Mouse (Mus musculus) liver, embryonic 13.5 days (tissue): ENCODE data around the gene Prl3d2. TPM values are rescaled to one million over a fixed set of nuclear protein-coding genes. Genes with fewer than 3 reads are reported as not detected.
"Not testable (repeated sequence)": the region's sequence is repeated elsewhere in the genome, so short reads cannot be mapped to it uniquely, and the experiment has no call there.

Experiments used
- ATAC-seq: fragments of 200-750 bp; cut with Nextera tagmentation; 2 replicates; pipeline ENCODE4 v1.8.0; 2017; ENCODE audit warnings: low read depth, mild to moderate bottlenecking, moderate number of reproducible peaks, moderate library complexity
- DNase-seq: peaks from one replicate; pipeline ENCODE4 v3.0.0; 2022
- H3K27ac ChIP-seq: fragments of 300-500 bp; sonication (generic); 2 replicates; pipeline ENCODE4 v1.5.1; 2015; ENCODE audit warnings: moderate library complexity, mild to moderate bottlenecking, inconsistent platforms
- H3K27me3 ChIP-seq: fragments of 300-500 bp; sonication (generic); 2 replicates; pipeline ENCODE4 v1.6.1; 2015; ENCODE audit warnings: mild to moderate bottlenecking, inconsistent platforms
- H3K36me3 ChIP-seq: fragments of 300-500 bp; sonication (generic); 2 replicates; pipeline ENCODE4 v1.6.1; 2015; ENCODE audit warnings: mild to moderate bottlenecking, inconsistent platforms
- H3K4me1 ChIP-seq: fragments of 300-500 bp; sonication (generic); replicated peaks from 2 replicates; pipeline ENCODE4 v1.6.1; 2015; ENCODE audit warnings: inconsistent platforms
- H3K4me2 ChIP-seq: fragments of 300-500 bp; sonication (generic); 2 replicates; pipeline ENCODE4 v1.6.1; 2015; ENCODE audit warnings: inconsistent platforms, mild to moderate bottlenecking, moderate library complexity
- H3K4me3 ChIP-seq: fragments of 300-500 bp; sonication (generic); replicated peaks from 2 replicates; pipeline ENCODE4 v1.5.1; 2015; ENCODE audit warnings: mild to moderate bottlenecking, inconsistent platforms
- H3K9ac ChIP-seq: fragments of 300-500 bp; sonication (generic); 2 replicates; pipeline ENCODE4 v1.6.1; 2015; ENCODE audit warnings: mild to moderate bottlenecking, inconsistent platforms
- H3K9me3 ChIP-seq: fragments of 300-500 bp; sonication (generic); replicated peaks from 2 replicates; pipeline ENCODE4 v1.6.1; 2016; ENCODE audit warnings: inconsistent platforms
- WGBS: fragments of 180-500 bp; shearing (Covaris S2); methylation state at CpG from one replicate; pipeline ENCODE4 v1.1.7; 2015; ENCODE audit not compliant: insufficient replicate concordance; 5-methylcytosine and 5-hydroxymethylcytosine counted together
- polyA plus RNA-seq: library from polyadenylated mRNA; unstranded; fragments of >200 nt; fragmentation: Nextera tagmentation; extraction: Ambion mirVana; gene quantifications from 2 replicates; pipeline ENCODE4 v1.2.1, GENCODE M21; 2015

Gene Prl3d2
- not detected in 2 replicates for polyA plus RNA-seq

DNA sequence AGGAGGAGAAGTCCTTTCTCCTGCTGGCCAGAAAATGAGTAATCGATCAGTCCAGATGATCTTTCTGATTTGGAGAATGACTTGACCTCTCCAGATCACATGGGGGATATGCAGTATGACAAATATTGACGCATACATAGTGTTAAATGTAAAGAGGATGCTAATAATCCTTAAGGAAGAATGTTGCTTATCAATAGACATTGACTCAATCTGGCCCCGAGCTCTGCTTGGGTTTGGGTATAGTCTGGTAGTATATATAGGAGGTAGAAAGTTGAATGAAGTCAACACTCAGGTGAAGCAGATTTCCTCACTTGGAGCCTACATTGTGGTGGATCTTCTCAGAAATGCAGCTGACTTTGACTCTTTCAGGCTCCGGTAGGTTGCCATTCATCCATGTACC lies at the start of gene Prl3d2:
TSS of gene Prl3d2 (plus strand) at position 301 of the 400 bp plus-strand sequence.
- not testable (repeated sequence) for H3K4me1 ChIP-seq, H3K4me3 ChIP-seq, H3K27me3 ChIP-seq, H3K9me3 ChIP-seq, H3K4me2 ChIP-seq, H3K27ac ChIP-seq, H3K36me3 ChIP-seq, ATAC-seq, H3K9ac ChIP-seq, DNase-seq
- 64% methylated on average over 4 of the region's 4 CpGs for WGBS

- H3K4me2 ChIP-seq, H3K27ac ChIP-seq, H3K4me1 ChIP-seq, ATAC-seq, H3K9me3 ChIP-seq, H3K27me3 ChIP-seq, H3K4me3 ChIP-seq, H3K36me3 ChIP-seq, H3K9ac ChIP-seq, DNase-seq: not testable (repeated sequence)
- 75% methylated on average over 5 of the region's 5 CpGs for WGBS
Observed at GRCm38 (mm10) chr13:27093890-27094289, 27.6 kb upstream of the Prl3d2 start, which contains the start of gene Prl3d1. TSS of gene Prl3d1 (plus strand) at chr13:27094190.

DNA sequence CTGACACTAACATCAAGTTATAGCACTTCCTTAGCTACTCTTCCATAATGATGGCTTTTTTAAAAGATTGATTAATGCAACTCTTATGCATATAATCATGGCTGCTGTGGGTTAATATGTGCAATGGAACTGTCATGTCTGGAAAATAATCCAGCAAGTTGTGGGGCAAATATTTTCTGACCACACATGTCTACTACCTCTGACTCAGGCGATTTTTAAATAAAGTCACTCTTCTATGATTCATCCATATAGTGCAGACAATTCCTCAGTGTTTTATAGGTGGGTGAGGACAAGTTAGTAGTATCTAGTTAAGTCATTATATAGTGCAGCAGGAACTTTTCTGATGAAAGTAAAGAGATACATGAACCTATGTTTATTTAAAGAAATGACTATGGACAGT lies 26.8 kb downstream of the Prl3d2 start:
- no peaks in the 10 kb centered on the region for H3K27me3 ChIP-seq
- DNase-seq, result no peak
- no peak overlapping the region for H3K9ac ChIP-seq
- no peaks in the 10 kb centered on the region for H3K4me1 ChIP-seq
- H3K4me2 ChIP-seq, result no peak overlapping the region
- no peak for ATAC-seq
- no peak overlapping the region for H3K27ac ChIP-seq
- H3K9me3 ChIP-seq, result no peaks in the 10 kb centered on the region
- WGBS, result 22% methylated on average over 1 of the region's 1 CpGs
- H3K4me3 ChIP-seq, result no peak overlapping the region
- H3K36me3 ChIP-seq, result no peaks in the 10 kb centered on the region

DNA sequence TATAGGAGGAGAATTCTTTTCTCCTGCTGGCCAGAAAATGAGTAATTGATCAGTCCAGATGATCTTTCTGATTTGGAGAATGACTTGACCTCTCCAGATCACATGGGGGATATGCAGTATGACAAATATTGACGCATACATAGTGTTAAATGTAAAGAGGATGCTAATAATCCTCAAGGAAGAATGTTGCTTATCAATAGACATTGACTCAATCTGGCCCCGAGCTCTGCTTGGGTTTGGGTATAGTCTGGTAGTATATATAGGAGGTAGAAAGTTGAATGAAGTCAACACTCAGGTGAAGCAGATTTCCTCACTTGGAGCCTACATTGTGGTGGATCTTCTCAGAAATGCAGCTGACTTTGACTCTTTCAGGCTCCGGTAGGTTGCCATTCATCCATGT lies 35.0 kb downstream of the Prl3d2 start, which contains the start of gene Prl3d3:
TSS of gene Prl3d3 (plus strand) at position 301 of the 400 bp plus-strand sequence.
- WGBS, result 64% methylated on average over 3 of the region's 3 CpGs
- H3K9me3 ChIP-seq, H3K36me3 ChIP-seq, H3K27ac ChIP-seq, ATAC-seq, DNase-seq, H3K4me1 ChIP-seq, H3K4me2 ChIP-seq, H3K9ac ChIP-seq, H3K27me3 ChIP-seq, H3K4me3 ChIP-seq: not testable (repeated sequence)

Other genes starting within 250 kb of the Prl3d2 start
- gene Prl, start 64.1 kb upstream of the Prl3d2 start, polyA plus RNA-seq, result not detected in 2 replicates
- gene Prl3d1, start 27.5 kb upstream of the Prl3d2 start, polyA plus RNA-seq, result not detected in 2 replicates
- not detected in 2 replicates for gene Prl3d3, start 35.1 kb downstream of the Prl3d2 start, polyA plus RNA-seq
- gene Prl3c1, start 75.0 kb downstream of the Prl3d2 start, polyA plus RNA-seq, result not detected in 2 replicates
- not detected in 2 replicates for gene Prl3b1, start 120.1 kb downstream of the Prl3d2 start, polyA plus RNA-seq
- gene Prl3a1, start 137.7 kb downstream of the Prl3d2 start, polyA plus RNA-seq, result not detected in 2 replicates
- gene Prl6a1, start 190.9 kb downstream of the Prl3d2 start, polyA plus RNA-seq, result not detected in 2 replicates
- not detected in 2 replicates for gene Prl8a2, start 224.0 kb downstream of the Prl3d2 start, polyA plus RNA-seq